Mouse (Mus musculus): ENCODE data around the gene Cep112.
A peak's percentile ranks its signal among the peaks of the same experiment; 100 is the strongest.

Cep112 gene

GRCm38 (mm10) chr11:108606836-108607235, 181.8 kb downstream of the Cep112 start:
- no peak for DNase-seq

- no peak for DNase-seq
Measured at GRCm38 (mm10) chr11:108620628-108621433, 195.8 kb downstream of the Cep112 start.

- DNase-seq = no peak
Measured at GRCm38 (mm10) chr11:108621434-108621901, 196.5 kb downstream of the Cep112 start.

GRCm38 (mm10) chr11:108625546-108626232, 200.7 kb downstream of the Cep112 start:
- no peak for DNase-seq

- no peak for DNase-seq
Measured at GRCm38 (mm10) chr11:108637780-108638179, 212.8 kb downstream of the Cep112 start.

- DNase-seq = no peak
Measured at GRCm38 (mm10) chr11:108655574-108655973, 230.6 kb downstream of the Cep112 start.

- DNase-seq = no peak
Measured at GRCm38 (mm10) chr11:108682014-108682413, 257.0 kb downstream of the Cep112 start.

GRCm38 (mm10) chr11:108696563-108696962, 271.6 kb downstream of the Cep112 start:
- no peak for DNase-seq

- DNase-seq = peak; percentile 73
Measured at GRCm38 (mm10) chr11:108752301-108752700, 327.3 kb downstream of the Cep112 start.

GRCm38 (mm10) chr11:108752765-108753164, 327.8 kb downstream of the Cep112 start:
- DNase-seq = no peak

- DNase-seq = no peak
Measured at GRCm38 (mm10) chr11:108753361-108754240, 328.6 kb downstream of the Cep112 start.

GRCm38 (mm10) chr11:108757211-108757610, 332.2 kb downstream of the Cep112 start:
- no peak for DNase-seq

- DNase-seq = no peak
Measured at GRCm38 (mm10) chr11:108757626-108758430, 332.8 kb downstream of the Cep112 start.

- DNase-seq = no peak
Measured at GRCm38 (mm10) chr11:108770064-108770463, 345.1 kb downstream of the Cep112 start.

- DNase-seq = no peak
Measured at GRCm38 (mm10) chr11:108774019-108774670, 349.2 kb downstream of the Cep112 start.

GRCm38 (mm10) chr11:108777158-108777557, 352.2 kb downstream of the Cep112 start:
- DNase-seq = no peak

GRCm38 (mm10) chr11:108780271-108781250, 355.6 kb downstream of the Cep112 start:
- no peak for DNase-seq

- DNase-seq = no peak
Measured at GRCm38 (mm10) chr11:108798398-108798797, 373.4 kb downstream of the Cep112 start.

- no peak for DNase-seq
Measured at GRCm38 (mm10) chr11:108799695-108800094, 374.7 kb downstream of the Cep112 start.

- DNase-seq = no peak
Measured at GRCm38 (mm10) chr11:108804030-108804429, 379.0 kb downstream of the Cep112 start.

All from kidney, adult 18-20 months (tissue).